ENCODE assay signal across 11 mouse cellular contexts in genomic region chr1:72751371-72751781, GRCm38 (mm10). TPM values are rescaled to one million over a fixed set of nuclear protein-coding genes. Genes with fewer than 3 reads are reported as not detected.
DNase-seq lines count a peak whose midpoint lies in the region; ATAC-seq and TF ChIP-seq lines count a peak whose summit lies in the region.
"Had no signal": no experiment of that assay in that cellular context is flagged by ENCODE, and none has a peak within 500 bp of the region (broad histone marks: within the 10 kb centered on the region; RNA-seq: fewer than 3 reads in every experiment).

No protein-coding gene starts in this region.

- no peak for TF ChIP-seq CTCF in lung, embryonic 14.5 days (IDR thresholded peaks at IDR 0.05; ENCODE audit: low read depth)

- H3K4me1 ChIP-seq in forebrain, embryonic 10.5 days, result peaks cover 26% of the 10 kb centered on the region
- H3K4me1 ChIP-seq in forebrain, embryonic 11.5 days (replicated peaks; ENCODE audit: control insufficient read depth, insufficient read depth, low read length), result 0 out of 2 replicates have a peak, but pooled peaks cover 6% of the 10 kb centered on the region
- H3K4me1 ChIP-seq in lung, embryonic 14.5 days (ENCODE audit: insufficient read depth), result peaks cover 13% of the 10 kb centered on the region

- 94% methylated on average over 7 of the region's 7 CpGs for WGBS in forebrain, embryonic 10.5 days
- 90% methylated on average over 7 of the region's 7 CpGs for WGBS in forebrain, embryonic 11.5 days
- WGBS in lung, embryonic 14.5 days, result 72% methylated on average over 7 of the region's 7 CpGs

- no peak overlapping the region for H3K4me2 ChIP-seq in forebrain, embryonic 11.5 days (ENCODE audit: low read depth, low read length, severe bottlenecking)
- H3K4me2 ChIP-seq in lung, embryonic 14.5 days, result no peak overlapping the region

- no peak overlapping the region for H3K4me3 ChIP-seq in forebrain, embryonic 10.5 days
- no peak overlapping the region for H3K4me3 ChIP-seq in forebrain, embryonic 11.5 days (ENCODE audit: low read depth, low read length)
- H3K4me3 ChIP-seq in lung, embryonic 14.5 days (ENCODE audit: low read depth, low read length), result no peak overlapping the region

- no peaks in the 10 kb centered on the region for H3K9me3 ChIP-seq in forebrain, embryonic 10.5 days
- no peaks in the 10 kb centered on the region for H3K9me3 ChIP-seq in forebrain, embryonic 11.5 days (ENCODE audit: control insufficient read depth, low read length)
- H3K9me3 ChIP-seq in lung, embryonic 14.5 days (ENCODE audit: low read depth, low read length), result no peaks in the 10 kb centered on the region

- peak overlapping the region; percentile 1; the same call in 1 of the 2 replicates for H3K27ac ChIP-seq in forebrain, embryonic 10.5 days
- H3K27ac ChIP-seq in forebrain, embryonic 11.5 days (ENCODE audit: low read depth, low read length), result no peak overlapping the region
- H3K27ac ChIP-seq in lung, embryonic 14.5 days (ENCODE audit: low read depth), result no peak overlapping the region
- H3K27ac ChIP-seq: kidney, postnatal 0 days had no signal

- no peaks in the 10 kb centered on the region for H3K27me3 ChIP-seq in forebrain, embryonic 10.5 days (ENCODE audit: poor library complexity, severe bottlenecking)
- H3K27me3 ChIP-seq in forebrain, embryonic 11.5 days (ENCODE audit: control insufficient read depth, insufficient read depth, low read length), result no peaks in the 10 kb centered on the region
- H3K27me3 ChIP-seq in lung, embryonic 14.5 days (ENCODE audit: insufficient read depth, low read length), result no peaks in the 10 kb centered on the region

- no peak for DNase-seq in forebrain, embryonic 10.5 days (ENCODE audit: extremely low spot score, low spot score)
- no peak for DNase-seq in forebrain, embryonic 11.5 days (ENCODE audit: low spot score)
- peak; percentile 39 for DNase-seq in right cerebral cortex, adult 18-20 months
- DNase-seq in right cerebral cortex, postnatal 25 days, result no peak
- peak; percentile 36 to 49 for DNase-seq in frontal cortex, postnatal 10 days (ENCODE audit: low spot score in 2 of 2)
- peak; percentile 47 for DNase-seq in lung, embryonic 14.5 days
- DNase-seq in thymus, postnatal 0 days (ENCODE audit: low spot score), result no peak

- no peak for ATAC-seq in forebrain, embryonic 11.5 days (replicated peaks; ENCODE audit: low FRiP score)
- no peak for ATAC-seq in lung, embryonic 14.5 days (ENCODE audit: insufficient read depth)
- ATAC-seq in granulocyte monocyte progenitor cell, adult 5-6 weeks (replicated peaks; ENCODE audit: poor library complexity, severe bottlenecking), result no peak

- no peak overlapping the region for H3K9ac ChIP-seq in forebrain, embryonic 11.5 days (ENCODE audit: low read length)
- no peak overlapping the region for H3K9ac ChIP-seq in lung, embryonic 14.5 days

- H3K36me3 ChIP-seq in forebrain, embryonic 10.5 days (replicated peaks), result no peaks in the 10 kb centered on the region
- no peaks in the 10 kb centered on the region for H3K36me3 ChIP-seq in forebrain, embryonic 11.5 days (ENCODE audit: control insufficient read depth, insufficient read depth, low read length)
- H3K36me3 ChIP-seq in lung, embryonic 14.5 days (ENCODE audit: insufficient read depth), result no peaks in the 10 kb centered on the region

RNA-seq across cellular contexts. Expression of gene Rpl37a, which starts 40.3 kb away (rescaled TPM):
- polyA plus RNA-seq in forebrain, embryonic 10.5 days (2016; fragmentation: Nextera tagmentation; extraction: Ambion mirVana), result 1,402 and 1,403 TPM in 2 replicates
- polyA plus RNA-seq in forebrain, embryonic 11.5 days (2014; fragmentation: Nextera tagmentation; extraction: Ambion mirVana), result 1,332 and 1,456 TPM in 2 replicates
- 1,954 and 2,151 TPM in 2 replicates for polyA plus RNA-seq in lung, embryonic 14.5 days (2014; fragmentation: Nextera tagmentation; extraction: Ambion mirVana)
- total RNA-seq in granulocyte monocyte progenitor cell, adult 5-6 weeks (2014; fragmentation: Nextera tagmentation), result 2,326 and 2,389 TPM in 2 replicates
- total RNA-seq in granulocyte monocyte progenitor cell, adult 5-6 weeks (2017), result 479 and 580 TPM in 2 replicates
- polyA plus RNA-seq in thymus, postnatal 0 days (2015; fragmentation: Nextera tagmentation; extraction: Ambion mirVana), result 2,771 and 2,781 TPM in 2 replicates

RNA-seq across cellular contexts. Expression of gene Ankar, which starts 51.0 kb away (rescaled TPM):
- not detected in 2 replicates for polyA plus RNA-seq in forebrain, embryonic 10.5 days (2016; fragmentation: Nextera tagmentation; extraction: Ambion mirVana)
- polyA plus RNA-seq in forebrain, embryonic 11.5 days (2014; fragmentation: Nextera tagmentation; extraction: Ambion mirVana), result not detected in 2 replicates
- not detected in 2 replicates for polyA plus RNA-seq in lung, embryonic 14.5 days (2014; fragmentation: Nextera tagmentation; extraction: Ambion mirVana)
- not detected in 2 replicates for total RNA-seq in granulocyte monocyte progenitor cell, adult 5-6 weeks (2014; fragmentation: Nextera tagmentation)
- not detected in 2 replicates for total RNA-seq in granulocyte monocyte progenitor cell, adult 5-6 weeks (2017)
- polyA plus RNA-seq in thymus, postnatal 0 days (2015; fragmentation: Nextera tagmentation; extraction: Ambion mirVana), result not detected in 2 replicates
- polyA plus RNA-seq: C2C12; cortical plate, adult 2 months; kidney, postnatal 0 days had no signal

Comparison
In these comparisons a context has a peak if more than half of its experiments do, and no peak if none do; other contexts are left out.
1. DNase-seq: peak in right cerebral cortex, adult 18-20 months (single experiment), frontal cortex, postnatal 10 days (2 of 2) and lung, embryonic 14.5 days (single experiment); none in forebrain, embryonic 10.5 days (single experiment), forebrain, embryonic 11.5 days (single experiment), right cerebral cortex, postnatal 25 days (single experiment) and thymus, postnatal 0 days (single experiment).